Mouse (Mus musculus) intestine, postnatal 0 days (tissue): ENCODE results near the gene Atf1. TPM values are rescaled to one million over a fixed set of nuclear protein-coding genes. Genes with fewer than 3 reads are reported as not detected.
A peak's percentile ranks its signal among the peaks of the same experiment; 100 is the strongest.

Experiments
- ATAC-seq: fragments of 200-750 bp; cut with Nextera tagmentation; 2 replicates; pipeline ENCODE4 v1.8.0; 2017; ENCODE audit warnings: mild to moderate bottlenecking, moderate TSS enrichment, moderate library complexity
- H3K27ac ChIP-seq: fragments of 300-500 bp; sonication (generic); 2 replicates; pipeline ENCODE4 v1.5.1; 2014; ENCODE audit warnings: mild to moderate bottlenecking, low read depth, low read length, moderate library complexity
- H3K27me3 ChIP-seq: fragments of 300-500 bp; sonication (generic); replicated peaks from 2 replicates; pipeline ENCODE4 v1.6.1; 2014; ENCODE audit warnings: low read length, mixed read lengths; ENCODE audit not compliant: control insufficient read depth, insufficient read depth
- H3K36me3 ChIP-seq: fragments of 300-500 bp; sonication (generic); 2 replicates; pipeline ENCODE4 v1.6.1; 2014; ENCODE audit warnings: mild to moderate bottlenecking, moderate library complexity; ENCODE audit not compliant: control insufficient read depth, insufficient read depth
- H3K4me1 ChIP-seq: fragments of 300-500 bp; sonication (generic); replicated peaks from 2 replicates; pipeline ENCODE4 v1.6.1; 2014; ENCODE audit warnings: antibody characterized with exemption, low read length, mixed read lengths; ENCODE audit not compliant: control insufficient read depth, insufficient read depth
- H3K4me2 ChIP-seq: fragments of 300-500 bp; sonication (generic); replicated peaks from 2 replicates; pipeline ENCODE4 v1.6.1; 2014; ENCODE audit warnings: low read depth, mild to moderate bottlenecking, moderate library complexity
- H3K4me3 ChIP-seq: fragments of 300-500 bp; sonication (generic); 2 replicates; pipeline ENCODE4 v1.5.1; 2014; ENCODE audit warnings: low read depth, low read length
- H3K9ac ChIP-seq: fragments of 300-500 bp; sonication (generic); 2 replicates; pipeline ENCODE4 v1.6.1; 2014; ENCODE audit warnings: mild to moderate bottlenecking, low read depth, low read length
- H3K9me3 ChIP-seq: fragments of 300-500 bp; sonication (generic); 2 replicates; pipeline ENCODE4 v1.6.1; 2016; ENCODE audit warnings: mixed run types; ENCODE audit not compliant: control insufficient read depth
- CTCF ChIP-seq: sonication (generic); IDR thresholded peaks from 2 replicates; pipeline ENCODE4 v1.5.1; 2016; ENCODE audit warnings: low read depth, mild to moderate bottlenecking, control low read depth, antibody characterized with exemption, moderate library complexity
- WGBS: fragments of 180-500 bp; shearing (Covaris S2); extraction: QIAGEN DNeasy Blood & Tissue Kit; methylation state at CpG from one replicate; pipeline ENCODE4 v1.1.7; 2014; 5-methylcytosine and 5-hydroxymethylcytosine counted together
- polyA plus RNA-seq: library from polyadenylated mRNA; unstranded; fragments of >200 nt; fragmentation: Nextera tagmentation; extraction: Ambion mirVana; gene quantifications from 2 replicates; pipeline ENCODE4 v1.2.1, GENCODE M21; 2015

Atf1 gene
- polyA plus RNA-seq, 1 experiment from 2014 or later = 25.3 TPM

- Histone ChIP-seq H3K4me3 (no peak overlapping the region), H3K36me3 (no peaks in the 10 kb centered on the region), H3K4me2 (no peak overlapping the region), H3K9ac (no peak overlapping the region), H3K9me3 (0 out of 2 replicates have a peak, but pooled peaks cover 5% of the 10 kb centered on the region), H3K4me1 (peaks cover 8% of the 10 kb centered on the region; the same call in 1 of the 2 replicates), H3K27me3 (no peaks in the 10 kb centered on the region), H3K27ac (no peak overlapping the region)
- no peak for TF ChIP-seq CTCF
- no peak for ATAC-seq
- 93% methylated on average over 4 of the region's 4 CpGs for WGBS
These were observed 2.2 kb upstream of the Atf1 start for GRCm38 (mm10) chr15:100225381-100225780.

GRCm38 (mm10) chr15:100225891-100226290, 1.7 kb upstream of the Atf1 start:
- Histone ChIP-seq H3K27ac (no peak overlapping the region), H3K4me1 (peaks cover 8% of the 10 kb centered on the region; the same call in 1 of the 2 replicates), H3K4me3 (no peak overlapping the region), H3K4me2 (no peak overlapping the region), H3K27me3 (no peaks in the 10 kb centered on the region), H3K36me3 (no peaks in the 10 kb centered on the region), H3K9ac (no peak overlapping the region), H3K9me3 (0 out of 2 replicates have a peak, but pooled peaks cover 5% of the 10 kb centered on the region)
- no peak for ATAC-seq
- no peak for TF ChIP-seq CTCF
- WGBS = 89% methylated on average over 1 of the region's 1 CpGs

GRCm38 (mm10) chr15:100227031-100227662, 472 bp upstream of the Atf1 start:
- no peak for TF ChIP-seq CTCF
- WGBS = under 1% methylated on average over 16 of the region's 17 CpGs

GRCm38 (mm10) chr15:100228535-100229336, 1.1 kb downstream of the Atf1 start:
- peak overlapping the region; percentile 66 for H3K4me2 ChIP-seq
- H3K36me3 ChIP-seq = peaks cover 10% of the 10 kb centered on the region; the same call in 1 of the 2 replicates
- no peaks in the 10 kb centered on the region for H3K27me3 ChIP-seq
- peak overlapping the region; percentile 100 for H3K27ac ChIP-seq
- ATAC-seq = 0 out of 2 replicates have a peak, but pooled peaks have one; percentile 4
- TF ChIP-seq CTCF = peak; percentile 45; the same call in 1 of the 2 replicates
- H3K4me3 ChIP-seq = peak overlapping the region; percentile 85
- no peaks in the 10 kb centered on the region for H3K9me3 ChIP-seq
- 6% methylated on average over 16 of the region's 16 CpGs for WGBS
- H3K9ac ChIP-seq = peak overlapping the region; percentile 98
- peaks cover 8% of the 10 kb centered on the region; the same call in 1 of the 2 replicates for H3K4me1 ChIP-seq

More at GRCm38 (mm10) chr15:100227031-100227662, 472 bp upstream of the Atf1 start:
- Histone ChIP-seq H3K9me3 (0 out of 2 replicates have a peak, but pooled peaks cover 5% of the 10 kb centered on the region), H3K4me1 (peaks cover 8% of the 10 kb centered on the region; the same call in 1 of the 2 replicates), H3K27me3 (no peaks in the 10 kb centered on the region), H3K4me3 (peak overlapping the region; percentile 85), H3K4me2 (peak overlapping the region; percentile 66), H3K36me3 (no peaks in the 10 kb centered on the region), H3K27ac (peak overlapping the region; percentile 100), H3K9ac (peak overlapping the region; percentile 98)
- ATAC-seq = peak; percentile 48

- H3K4me1 ChIP-seq = peaks cover 8% of the 10 kb centered on the region; the same call in 1 of the 2 replicates
- no peak overlapping the region for H3K27ac ChIP-seq
- no peak overlapping the region for H3K4me2 ChIP-seq
- ATAC-seq = no peak
- H3K9ac ChIP-seq = no peak overlapping the region
- no peaks in the 10 kb centered on the region for H3K9me3 ChIP-seq
- no peak overlapping the region for H3K4me3 ChIP-seq
- no peaks in the 10 kb centered on the region for H3K27me3 ChIP-seq
- H3K36me3 ChIP-seq = peaks cover 23% of the 10 kb centered on the region
- WGBS = 57% methylated on average over 1 of the region's 1 CpGs
- TF ChIP-seq CTCF = peak; percentile 36; the same call in 1 of the 2 replicates
These were observed 3.0 kb downstream of the Atf1 start for GRCm38 (mm10) chr15:100230655-100231054.
